Mouse (Mus musculus) heart, embryonic 11.5 days (tissue): ENCODE data around the gene Plpp3. TPM values are rescaled to one million over a fixed set of nuclear protein-coding genes. Genes with fewer than 3 reads are reported as not detected.

Experiments used
- ATAC-seq: fragments of 200-750 bp; cut with Nextera tagmentation; replicated peaks from 2 replicates; pipeline ENCODE4 v1.8.0; 2017; ENCODE audit warnings: moderate library complexity; ENCODE audit not compliant: insufficient number of reproducible peaks, low FRiP score, low TSS enrichment
- H3K27ac ChIP-seq: fragments of 300-500 bp; sonication (generic); 2 replicates; pipeline ENCODE4 v1.5.1; 2014; ENCODE audit warnings: mild to moderate bottlenecking, low read depth, low read length
- H3K27me3 ChIP-seq: fragments of 300-500 bp; sonication (generic); 2 replicates; pipeline ENCODE4 v1.6.1; 2014; ENCODE audit warnings: mild to moderate bottlenecking, low read length, mixed read lengths; ENCODE audit not compliant: control insufficient read depth, insufficient read depth
- H3K36me3 ChIP-seq: fragments of 300-500 bp; sonication (generic); 2 replicates; pipeline ENCODE4 v1.6.1; 2014; ENCODE audit warnings: mild to moderate bottlenecking, low read length, moderate library complexity, mixed read lengths; ENCODE audit not compliant: control insufficient read depth, insufficient read depth
- H3K4me1 ChIP-seq: fragments of 300-500 bp; sonication (generic); 2 replicates; pipeline ENCODE4 v1.6.1; 2014; ENCODE audit warnings: low read length; ENCODE audit not compliant: control insufficient read depth, insufficient read depth
- H3K4me2 ChIP-seq: fragments of 300-500 bp; sonication (generic); 2 replicates; pipeline ENCODE4 v1.6.1; 2014; ENCODE audit warnings: mild to moderate bottlenecking, moderate library complexity
- H3K4me3 ChIP-seq: fragments of 300-500 bp; sonication (generic); 2 replicates; pipeline ENCODE4 v1.5.1; 2014; ENCODE audit warnings: low read depth, low read length
- H3K9ac ChIP-seq: fragments of 300-500 bp; sonication (generic); 2 replicates; pipeline ENCODE4 v1.6.1; 2014; ENCODE audit warnings: mild to moderate bottlenecking, low read depth, low read length, moderate library complexity
- H3K9me3 ChIP-seq: fragments of 300-500 bp; sonication (generic); replicated peaks from 2 replicates; pipeline ENCODE4 v1.6.1; 2016; ENCODE audit warnings: low read length; ENCODE audit not compliant: control insufficient read depth
- WGBS: fragments of 180-500 bp; shearing (Covaris S2); extraction: QIAGEN DNeasy Blood & Tissue Kit; methylation state at CpG from one replicate; pipeline ENCODE4 v1.1.7; 2014; ENCODE audit not compliant: insufficient replicate concordance; 5-methylcytosine and 5-hydroxymethylcytosine counted together
- polyA plus RNA-seq: library from polyadenylated mRNA; unstranded; fragments of >200 nt; fragmentation: Nextera tagmentation; extraction: Ambion mirVana; gene quantifications from 2 replicates; pipeline ENCODE4 v1.2.1, GENCODE M21; 2014

Plpp3 gene
- polyA plus RNA-seq, 1 experiment from 2014 or later = 23.8 TPM

DNA sequence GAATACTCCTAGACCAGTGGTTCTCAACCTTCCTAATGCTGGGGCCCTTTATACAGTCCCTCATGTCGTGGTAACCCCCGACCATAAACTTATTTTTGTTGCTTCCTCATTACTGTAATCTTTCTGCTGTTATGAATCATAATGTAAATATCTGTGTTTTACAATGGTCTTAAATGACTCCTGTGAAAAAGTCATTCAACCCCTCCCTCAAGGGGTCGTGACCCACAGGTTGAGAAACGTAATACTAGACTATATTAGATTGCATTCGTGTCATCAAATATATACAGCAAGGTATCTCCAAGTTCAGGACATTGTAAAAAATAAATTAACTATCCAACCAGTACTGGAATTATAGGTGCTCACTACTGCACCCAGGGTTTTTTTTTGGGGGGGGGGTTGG lies 44.1 kb upstream of the Plpp3 start:
- Histone ChIP-seq H3K9me3 (no peaks in the 10 kb centered on the region), H3K9ac (no peak overlapping the region), H3K4me2 (no peak overlapping the region), H3K4me3 (no peak overlapping the region), H3K27me3 (peaks cover 4% of the 10 kb centered on the region; the same call in 1 of the 2 replicates), H3K4me1 (peaks cover 11% of the 10 kb centered on the region), H3K36me3 (no peaks in the 10 kb centered on the region), H3K27ac (no peak overlapping the region)
- no peak for ATAC-seq
- WGBS = 84% methylated on average over 5 of the region's 5 CpGs

DNA sequence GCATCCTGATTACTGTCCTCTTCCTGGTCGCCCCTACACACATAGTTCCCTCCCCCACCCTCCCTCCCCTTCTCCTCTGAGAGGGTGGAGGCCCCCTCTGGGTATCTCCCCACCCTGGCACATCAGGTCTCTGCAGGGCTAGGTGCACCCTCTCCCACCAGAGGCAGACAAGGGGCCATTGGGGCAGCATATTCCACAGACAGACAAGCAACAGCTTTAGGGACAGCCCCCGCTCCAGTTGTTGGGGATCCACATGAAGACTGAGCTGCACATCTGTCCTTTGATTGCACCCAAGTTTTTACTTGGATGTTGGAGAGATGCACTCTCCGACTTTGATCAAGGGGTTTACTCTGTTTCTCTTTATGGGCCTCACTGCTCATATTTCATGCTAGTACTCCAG lies 43.7 kb upstream of the Plpp3 start:
- Histone ChIP-seq H3K27me3 (peaks cover 4% of the 10 kb centered on the region; the same call in 1 of the 2 replicates), H3K9ac (no peak overlapping the region), H3K36me3 (no peaks in the 10 kb centered on the region), H3K9me3 (no peaks in the 10 kb centered on the region), H3K4me3 (no peak overlapping the region), H3K4me1 (peaks cover 14% of the 10 kb centered on the region), H3K4me2 (no peak overlapping the region), H3K27ac (no peak overlapping the region)
- 70% methylated on average over 3 of the region's 3 CpGs for WGBS
- ATAC-seq = no peak

DNA sequence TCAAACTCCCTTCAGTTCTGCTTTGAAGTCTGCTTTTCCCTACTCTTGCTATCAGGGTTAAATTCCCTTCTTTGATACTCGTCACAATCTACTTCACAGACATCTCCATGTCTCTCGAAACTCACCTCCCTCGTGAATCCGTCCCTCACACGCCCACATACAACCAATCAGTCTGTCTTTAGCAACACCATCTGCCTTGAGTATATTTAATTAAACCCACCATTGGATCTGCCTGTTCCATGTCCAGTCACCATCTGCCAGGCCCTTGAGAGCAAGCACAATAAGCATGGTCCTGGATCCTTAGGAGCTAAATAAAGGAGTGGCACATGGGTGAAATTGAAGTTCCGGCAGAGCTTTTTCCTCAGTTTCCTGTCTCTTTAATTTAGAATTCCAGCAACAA lies 36.1 kb upstream of the Plpp3 start:
- Histone ChIP-seq H3K9me3 (no peaks in the 10 kb centered on the region), H3K4me2 (no peak overlapping the region), H3K36me3 (no peaks in the 10 kb centered on the region), H3K9ac (no peak overlapping the region), H3K4me3 (no peak overlapping the region), H3K27ac (no peak overlapping the region), H3K4me1 (peaks cover 9% of the 10 kb centered on the region; the same call in 1 of the 2 replicates), H3K27me3 (no peaks in the 10 kb centered on the region)
- ATAC-seq = no peak
- 69% methylated on average over 6 of the region's 6 CpGs for WGBS

DNA sequence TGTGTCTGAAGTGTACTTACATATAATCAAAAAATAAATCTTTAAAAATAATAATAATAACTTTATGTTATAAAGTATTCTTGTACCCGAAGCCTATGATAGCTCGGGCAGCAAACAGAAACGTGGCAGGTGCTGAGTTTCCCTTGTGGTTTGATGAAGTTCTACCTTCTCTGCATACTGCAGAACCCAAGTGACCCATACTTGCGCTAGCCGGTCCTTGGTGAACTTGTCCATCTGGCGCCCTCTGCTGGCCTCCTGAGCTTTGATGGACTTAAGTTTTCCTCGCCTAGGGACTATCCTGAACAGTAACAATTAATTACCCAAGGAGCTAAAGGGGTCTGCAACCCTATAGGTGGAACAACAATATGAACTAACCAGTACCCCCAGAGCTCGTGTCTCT lies 34.7 kb upstream of the Plpp3 start:
- no peak overlapping the region for H3K9ac ChIP-seq
- no peak overlapping the region for H3K4me3 ChIP-seq
- no peaks in the 10 kb centered on the region for H3K27me3 ChIP-seq
- H3K27ac ChIP-seq = no peak overlapping the region
- 45% methylated on average over 8 of the region's 8 CpGs for WGBS
- ATAC-seq = no peak
- H3K4me2 ChIP-seq = no peak overlapping the region
- H3K9me3 ChIP-seq = no peaks in the 10 kb centered on the region
- no peaks in the 10 kb centered on the region for H3K36me3 ChIP-seq
- H3K4me1 ChIP-seq = peaks cover 9% of the 10 kb centered on the region; the same call in 1 of the 2 replicates

DNA sequence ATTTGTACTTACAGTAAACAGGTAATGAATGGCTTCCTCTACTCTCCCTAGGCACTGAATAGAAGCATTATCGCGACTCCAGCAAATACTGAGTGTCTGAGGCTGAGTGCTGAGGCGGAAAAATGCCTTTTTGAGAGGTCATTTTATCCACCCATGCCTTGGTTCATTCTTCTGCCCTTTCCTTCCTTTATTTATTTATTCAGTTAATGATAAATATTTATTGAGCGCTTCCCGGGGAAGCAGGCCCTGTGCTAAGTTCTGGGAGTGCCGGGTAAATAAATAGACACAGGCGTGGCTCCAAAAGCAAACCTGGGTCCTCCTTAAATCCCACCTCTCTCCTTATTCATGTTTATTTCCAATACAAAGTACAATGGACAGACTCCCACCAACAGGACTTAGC lies 27.9 kb upstream of the Plpp3 start:
- ATAC-seq = no peak
- no peaks in the 10 kb centered on the region for H3K27me3 ChIP-seq
- H3K4me3 ChIP-seq = no peak overlapping the region
- H3K36me3 ChIP-seq = no peaks in the 10 kb centered on the region
- H3K4me1 ChIP-seq = no peaks in the 10 kb centered on the region
- no peak overlapping the region for H3K9ac ChIP-seq
- no peak overlapping the region for H3K27ac ChIP-seq
- WGBS = 78% methylated on average over 7 of the region's 7 CpGs
- no peaks in the 10 kb centered on the region for H3K9me3 ChIP-seq
- H3K4me2 ChIP-seq = no peak overlapping the region

DNA sequence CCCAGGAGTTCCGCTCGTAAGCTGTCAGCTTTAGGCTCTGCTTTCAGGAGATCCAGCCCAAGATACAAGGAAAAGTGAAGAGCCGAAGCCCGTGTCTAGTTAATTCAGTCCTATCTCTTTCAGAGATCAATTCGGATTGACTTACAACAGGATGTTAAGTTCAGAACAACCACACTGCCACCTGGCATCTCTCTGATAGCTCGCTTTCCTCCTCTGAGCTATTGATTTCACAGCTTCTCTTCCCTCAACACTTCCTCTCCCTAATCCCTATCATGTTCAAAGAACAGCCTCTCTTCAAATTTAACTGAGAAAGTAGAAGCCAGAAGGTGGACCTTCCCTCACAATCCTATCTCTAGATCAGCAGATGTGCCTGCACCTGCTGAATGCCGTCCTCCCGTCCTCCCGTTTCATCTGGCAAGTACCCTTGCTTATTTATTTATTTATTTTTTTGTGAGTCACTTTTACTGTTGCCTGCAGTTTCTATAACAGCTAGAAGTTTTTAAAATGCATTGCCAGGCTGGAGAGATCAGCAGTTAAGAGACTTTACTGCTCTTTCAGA lies 25.3 kb upstream of the Plpp3 start:
- no peaks in the 10 kb centered on the region for H3K9me3 ChIP-seq
- H3K27ac ChIP-seq = no peak overlapping the region
- no peaks in the 10 kb centered on the region for H3K4me1 ChIP-seq
- WGBS = 63% methylated on average over 9 of the region's 9 CpGs
- H3K4me2 ChIP-seq = no peak overlapping the region
- ATAC-seq = no peak
- H3K4me3 ChIP-seq = no peak overlapping the region
- H3K9ac ChIP-seq = no peak overlapping the region
- H3K36me3 ChIP-seq = no peaks in the 10 kb centered on the region
- no peaks in the 10 kb centered on the region for H3K27me3 ChIP-seq

DNA sequence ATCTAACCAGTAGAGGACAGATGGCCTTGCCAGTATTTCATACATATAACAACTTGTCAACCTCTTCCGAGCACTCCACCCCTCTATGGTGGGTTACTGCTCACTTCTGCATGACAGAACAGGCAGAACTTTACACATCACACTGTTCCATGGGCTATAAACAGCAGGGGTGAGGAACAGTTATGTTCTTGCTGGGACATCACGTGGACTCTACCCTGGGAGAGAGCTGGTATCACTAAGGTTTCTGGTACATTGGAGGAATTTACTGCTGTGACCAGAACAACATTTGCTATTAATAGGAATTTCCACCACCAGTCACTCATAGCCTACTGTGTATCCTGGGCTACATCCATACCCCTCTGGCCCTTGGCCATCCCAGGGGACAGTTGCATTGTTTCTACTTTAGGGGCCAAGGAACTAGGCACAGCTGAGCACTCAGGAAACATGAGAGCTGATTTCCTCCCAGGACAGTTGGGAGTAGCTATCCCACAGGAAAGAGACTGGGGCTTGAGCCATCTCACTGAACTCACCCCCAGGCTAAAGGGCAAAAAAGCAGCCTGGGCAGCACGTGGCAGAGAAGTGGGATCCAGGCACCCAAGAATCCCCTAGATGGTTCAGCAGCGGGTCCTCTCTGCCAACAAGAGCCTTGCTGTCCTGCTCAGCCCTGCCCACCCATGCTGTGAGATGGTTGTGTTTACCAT lies 23.6 kb upstream of the Plpp3 start:
- H3K4me3 ChIP-seq = no peak overlapping the region
- no peaks in the 10 kb centered on the region for H3K9me3 ChIP-seq
- H3K36me3 ChIP-seq = no peaks in the 10 kb centered on the region
- no peaks in the 10 kb centered on the region for H3K27me3 ChIP-seq
- H3K4me1 ChIP-seq = no peaks in the 10 kb centered on the region
- no peak overlapping the region for H3K4me2 ChIP-seq
- 72% methylated on average over 4 of the region's 4 CpGs for WGBS
- ATAC-seq = no peak
- no peak overlapping the region for H3K9ac ChIP-seq
- H3K27ac ChIP-seq = no peak overlapping the region

DNA sequence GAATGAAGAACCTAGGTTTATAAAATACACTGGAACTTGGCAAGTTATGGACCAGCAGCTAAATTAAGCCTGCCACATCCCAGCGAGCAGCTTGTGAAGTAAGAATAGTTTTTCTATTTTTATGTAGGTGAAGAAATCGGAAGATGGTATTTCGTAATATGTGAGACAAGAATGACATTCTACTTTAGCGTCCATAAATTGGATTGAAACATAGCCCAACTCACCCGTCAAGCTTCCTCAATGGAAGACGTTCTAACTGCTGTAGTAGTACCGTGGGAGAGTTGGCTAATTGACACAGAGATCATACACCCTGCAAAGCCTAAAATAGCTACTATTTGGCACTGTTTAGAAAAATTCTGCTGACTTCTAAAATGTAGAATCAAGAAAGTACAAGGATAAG lies 7.7 kb upstream of the Plpp3 start:
- Histone ChIP-seq H3K4me2 (no peak overlapping the region), H3K4me3 (no peak overlapping the region), H3K9ac (no peak overlapping the region), H3K27me3 (0 out of 2 replicates have a peak, but pooled peaks cover 3% of the 10 kb centered on the region), H3K27ac (no peak overlapping the region), H3K36me3 (no peaks in the 10 kb centered on the region), H3K9me3 (no peaks in the 10 kb centered on the region), H3K4me1 (no peaks in the 10 kb centered on the region)
- no peak for ATAC-seq
- 81% methylated on average over 7 of the region's 7 CpGs for WGBS
